Mouse (Mus musculus): Measurements from ENCODE around the gene Pcdh9.

DNA sequence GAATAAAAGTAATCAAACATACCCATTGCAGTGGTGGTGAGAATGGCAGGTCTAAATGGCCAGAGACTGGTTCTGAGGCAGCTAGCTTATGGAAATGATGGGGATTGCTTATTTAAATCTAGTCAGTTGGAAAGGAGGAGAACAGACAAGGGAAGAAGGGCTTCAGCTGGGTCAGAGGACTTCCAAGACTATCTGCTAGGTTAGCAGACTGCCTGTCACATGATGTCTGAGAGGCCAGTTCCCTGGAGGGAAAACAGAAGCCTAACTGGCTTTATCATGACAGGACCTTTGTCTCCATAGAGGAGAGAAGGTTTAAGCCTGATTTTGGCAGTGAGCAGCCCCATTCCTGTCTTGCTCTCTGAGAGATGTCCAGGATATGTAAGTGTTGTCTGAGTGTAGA lies 561.2 kb downstream of the Pcdh9 start:
- no peak for TF ChIP-seq CTCF (conservative IDR thresholded peaks at IDR 0.05; ENCODE audit: insufficient read depth, insufficient read length, low read depth, low read length)
- TF ChIP-seq POLR2A (IDR thresholded peaks at IDR 0.05; ENCODE audit: low read depth, low read length), result no peak
